Mouse (Mus musculus) urinary bladder, adult 18-20 months (tissue): ENCODE results near the gene Stat5a.

ENCODE experiments used
- DNase-seq, 2 experiments: peaks; one replicate each; pipeline ENCODE4 v3.0.0; 2022; ENCODE audit warnings: low spot score in 2 of 2, mixed read lengths in 2 of 2

The Stat5a gene

GRCm38 (mm10) chr11:100860198-100861048, 1.3 kb downstream of the Stat5a start:
- DNase-seq = peak; percentile 75 to 77

- DNase-seq = no peak
Measured at GRCm38 (mm10) chr11:100861335-100861734, 2.2 kb downstream of the Stat5a start.

- DNase-seq = no peak
Measured at GRCm38 (mm10) chr11:100861836-100862235, 2.7 kb downstream of the Stat5a start.

- DNase-seq = no peak
Measured at GRCm38 (mm10) chr11:100863141-100863540, 4.0 kb downstream of the Stat5a start.

- no peak for DNase-seq
Measured at GRCm38 (mm10) chr11:100865618-100866017, 6.5 kb downstream of the Stat5a start.

- DNase-seq = no peak
Measured at GRCm38 (mm10) chr11:100870256-100870967, 11.3 kb downstream of the Stat5a start.

- DNase-seq = no peak
Measured at GRCm38 (mm10) chr11:100870968-100871350, 11.8 kb downstream of the Stat5a start.

- DNase-seq = no peak
Measured at GRCm38 (mm10) chr11:100875761-100876160, 16.6 kb downstream of the Stat5a start.

- no peak for DNase-seq
Measured at GRCm38 (mm10) chr11:100879321-100880078, 20.3 kb downstream of the Stat5a start.

- DNase-seq = no peak
Measured at GRCm38 (mm10) chr11:100883640-100884039, 24.5 kb downstream of the Stat5a start.

- DNase-seq = no peak
Measured at GRCm38 (mm10) chr11:100885472-100885871, 26.3 kb downstream of the Stat5a start.

GRCm38 (mm10) chr11:100886188-100886740, 27.1 kb downstream of the Stat5a start:
- DNase-seq = no peak

- no peak for DNase-seq
Measured at GRCm38 (mm10) chr11:100887236-100887635, 28.1 kb downstream of the Stat5a start.

GRCm38 (mm10) chr11:100887764-100888163, 28.6 kb downstream of the Stat5a start:
- no peak for DNase-seq

- DNase-seq = no peak
Measured at GRCm38 (mm10) chr11:100888348-100888820, 29.2 kb downstream of the Stat5a start.

- DNase-seq = no peak
Measured at GRCm38 (mm10) chr11:100890481-100890880, 31.3 kb downstream of the Stat5a start.

GRCm38 (mm10) chr11:100891256-100892123, 32.3 kb downstream of the Stat5a start:
- DNase-seq = no peak

- no peak for DNase-seq
Measured at GRCm38 (mm10) chr11:100892435-100892834, 33.3 kb downstream of the Stat5a start.

- DNase-seq = peak; percentile 71 to 85
Measured at GRCm38 (mm10) chr11:100893482-100893881, 34.3 kb downstream of the Stat5a start.

GRCm38 (mm10) chr11:100894146-100894918, 35.2 kb downstream of the Stat5a start:
- no peak for DNase-seq
